Mouse (Mus musculus): ENCODE measurements around the gene Gm3468. TPM values are rescaled to one million over a fixed set of nuclear protein-coding genes. Genes with fewer than 3 reads are reported as not detected.
"Not testable (repeated sequence)": the region's sequence is repeated elsewhere in the genome, so short reads cannot be mapped to it uniquely, and the experiment has no call there.

Gene Gm3468
- 2.4 and 2.5 TPM in 2 replicates for polyA plus RNA-seq (2016; fragmentation: Nextera tagmentation; extraction: Ambion mirVana)

- peak within 1 kb of the TSS; percentile 49 for H3K4me2 ChIP-seq (replicated peaks)
- H3K9ac ChIP-seq (replicated peaks); H3K4me1 ChIP-seq; H3K27me3 ChIP-seq; H3K9me3 ChIP-seq; H3K36me3 ChIP-seq; H3K27ac ChIP-seq (replicated peaks): not testable (repeated sequence)
- peak; percentile 94 for ATAC-seq (ENCODE audit: low FRiP score, low read depth)
- peak within 1 kb of the TSS; percentile 40 for H3K4me3 ChIP-seq
- WGBS = under 1% methylated on average over 37 of the region's 51 CpGs
Measured at GRCm38 (mm10) chr14:6108272-6108925, at the start of gene Gm3468. Gene Gm3468 (minus strand): TSS chr14:6108665.

GRCm38 (mm10) chr14:6125707-6126106, 17.2 kb upstream of the Gm3468 start, which contains the start of gene Gm3476:
Gene Gm3476 (minus strand): TSS chr14:6125807.
- H3K9me3 ChIP-seq; H3K4me1 ChIP-seq; ATAC-seq (ENCODE audit: low FRiP score, low read depth); H3K9ac ChIP-seq (replicated peaks); H3K27ac ChIP-seq (replicated peaks); H3K4me3 ChIP-seq; H3K27me3 ChIP-seq; H3K4me2 ChIP-seq (replicated peaks); H3K36me3 ChIP-seq: not testable (repeated sequence)
- WGBS = no CpG with 5 or more reads among the region's 1 CpGs

GRCm38 (mm10) chr14:6107500-6107899, 965 bp downstream of the Gm3468 start:
- H3K4me2 ChIP-seq (replicated peaks) = peak overlapping the region; percentile 49
- H3K27ac ChIP-seq (replicated peaks); H3K36me3 ChIP-seq; H3K27me3 ChIP-seq; ATAC-seq (ENCODE audit: low FRiP score, low read depth); H3K9me3 ChIP-seq; H3K4me1 ChIP-seq; H3K9ac ChIP-seq (replicated peaks): not testable (repeated sequence)
- peak overlapping the region; percentile 40 for H3K4me3 ChIP-seq
- 9% methylated on average over 8 of the region's 9 CpGs for WGBS

DNA sequence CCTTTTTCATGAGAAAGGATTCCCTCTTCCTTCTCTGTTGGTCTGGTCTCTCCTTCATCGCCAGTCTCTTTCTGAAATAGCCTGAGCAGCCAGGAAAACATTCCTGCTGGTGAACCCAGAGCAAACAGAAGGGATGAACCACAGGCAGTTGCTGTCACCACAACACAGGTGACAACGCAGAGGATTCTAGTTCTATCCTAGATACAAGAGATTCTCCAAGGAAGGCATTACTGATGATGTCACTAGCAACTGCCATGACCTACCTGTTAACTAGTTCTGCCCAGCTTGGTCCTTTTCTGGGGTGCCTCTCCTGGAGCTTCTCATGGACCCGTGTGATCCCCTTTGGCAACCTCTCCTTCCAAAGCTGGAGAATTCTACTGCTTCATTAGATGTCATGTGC, 14.6 kb downstream of the Gm3468 start, which contains the start of gene Gm8206:
Gene Gm8206, minus strand, starts transcription at position 101 of the 400 bp plus-strand sequence.
- not testable (repeated sequence) for ATAC-seq (ENCODE audit: low FRiP score, low read depth); H3K27me3 ChIP-seq; H3K9ac ChIP-seq (replicated peaks); H3K9me3 ChIP-seq; H3K36me3 ChIP-seq; H3K4me1 ChIP-seq; H3K4me3 ChIP-seq; H3K27ac ChIP-seq (replicated peaks); H3K4me2 ChIP-seq (replicated peaks)
- 90% methylated on average over 2 of the region's 3 CpGs for WGBS

- H3K9ac ChIP-seq (replicated peaks); H3K36me3 ChIP-seq; H3K4me1 ChIP-seq; H3K4me3 ChIP-seq; H3K27me3 ChIP-seq; H3K4me2 ChIP-seq (replicated peaks); H3K27ac ChIP-seq (replicated peaks); H3K9me3 ChIP-seq; ATAC-seq (ENCODE audit: low FRiP score, low read depth): not testable (repeated sequence)
- 95% methylated on average over 4 of the region's 4 CpGs for WGBS
Measured at GRCm38 (mm10) chr14:6058167-6058566, 50.3 kb downstream of the Gm3468 start, which contains the start of gene Gm6337. Gene Gm6337 (minus strand): TSS chr14:6058267.

Other genes starting within 250 kb of the Gm3468 start
- gene Gm8237, start 228.3 kb downstream of the Gm3468 start, polyA plus RNA-seq (2016; fragmentation: Nextera tagmentation; extraction: Ambion mirVana) = 0.09 and 0.26 TPM in 2 replicates
- 0.69 and 1.0 TPM in 2 replicates for gene Gm3248, start 146.9 kb downstream of the Gm3468 start, polyA plus RNA-seq (2016; fragmentation: Nextera tagmentation; extraction: Ambion mirVana)
- gene Gm3453, start 129.5 kb downstream of the Gm3468 start, polyA plus RNA-seq (2016; fragmentation: Nextera tagmentation; extraction: Ambion mirVana) = not detected in 2 replicates
- gene Gm6337, start 50.4 kb downstream of the Gm3468 start, polyA plus RNA-seq (2016; fragmentation: Nextera tagmentation; extraction: Ambion mirVana) = not detected in 2 replicates
- gene Gm8206, start 14.7 kb downstream of the Gm3468 start, polyA plus RNA-seq (2016; fragmentation: Nextera tagmentation; extraction: Ambion mirVana) = 0.68 and 0.75 TPM in 2 replicates
- gene Gm3476, start 17.1 kb upstream of the Gm3468 start, polyA plus RNA-seq (2016; fragmentation: Nextera tagmentation; extraction: Ambion mirVana) = not detected in 2 replicates
- gene Gm21560, start 110.6 kb upstream of the Gm3468 start, polyA plus RNA-seq (2016; fragmentation: Nextera tagmentation; extraction: Ambion mirVana) = not detected in 2 replicates
- gene Gm3411, start 178.6 kb upstream of the Gm3468 start, polyA plus RNA-seq (2016; fragmentation: Nextera tagmentation; extraction: Ambion mirVana) = 1.4 and 2.7 TPM in 2 replicates
- gene Gm21103, start 196.2 kb upstream of the Gm3468 start, polyA plus RNA-seq (2016; fragmentation: Nextera tagmentation; extraction: Ambion mirVana) = not detected in 2 replicates
- gene Gm3618, start 235.0 kb upstream of the Gm3468 start, polyA plus RNA-seq (2016; fragmentation: Nextera tagmentation; extraction: Ambion mirVana) = not detected in 2 replicates

Data from midbrain, embryonic 12.5 days (tissue).